Mouse (Mus musculus): ENCODE data around the gene Tspan32.

Tspan32 gene

DNA sequence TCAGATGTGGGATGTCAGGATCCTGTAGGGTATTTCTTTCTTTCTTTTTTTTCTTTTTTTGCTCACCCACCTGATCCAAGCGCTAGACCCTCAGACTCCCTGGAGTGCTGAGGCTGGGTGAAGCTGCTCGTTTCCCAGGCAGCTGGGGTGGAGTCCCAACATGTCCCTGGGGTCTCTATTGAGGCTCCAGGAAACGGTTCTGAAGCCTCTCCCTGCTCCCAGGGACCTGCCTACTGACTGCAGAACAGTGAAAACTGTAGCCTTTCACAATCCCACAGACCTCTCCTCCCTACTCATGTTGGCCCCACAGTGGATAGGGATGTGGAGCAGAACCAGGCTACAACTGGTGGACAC is 49.7 kb downstream of the Tspan32 start:
- DNase-seq (ENCODE audit: low spot score): no peak

DNA sequence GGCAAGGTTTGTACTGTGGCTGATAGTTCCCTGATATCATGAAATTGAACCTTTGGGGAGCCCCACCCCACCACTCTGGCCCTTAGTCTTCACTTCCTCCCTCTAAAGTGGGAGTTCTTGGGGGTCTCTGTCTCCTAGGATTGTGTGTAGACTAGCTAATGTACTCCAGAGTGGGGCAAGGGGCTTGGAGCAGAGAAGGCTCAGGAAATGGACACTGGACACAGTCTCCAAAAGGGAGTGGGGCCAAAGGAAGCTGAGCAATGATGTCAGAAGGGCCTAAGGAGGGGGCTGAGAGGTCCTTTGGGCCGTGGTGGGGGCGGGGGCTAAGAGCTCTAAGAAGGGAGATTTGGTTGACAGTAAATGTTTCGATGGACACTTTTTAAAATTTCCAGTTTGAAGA is 50.2 kb downstream of the Tspan32 start:
- DNase-seq (ENCODE audit: low spot score): no peak

DNA sequence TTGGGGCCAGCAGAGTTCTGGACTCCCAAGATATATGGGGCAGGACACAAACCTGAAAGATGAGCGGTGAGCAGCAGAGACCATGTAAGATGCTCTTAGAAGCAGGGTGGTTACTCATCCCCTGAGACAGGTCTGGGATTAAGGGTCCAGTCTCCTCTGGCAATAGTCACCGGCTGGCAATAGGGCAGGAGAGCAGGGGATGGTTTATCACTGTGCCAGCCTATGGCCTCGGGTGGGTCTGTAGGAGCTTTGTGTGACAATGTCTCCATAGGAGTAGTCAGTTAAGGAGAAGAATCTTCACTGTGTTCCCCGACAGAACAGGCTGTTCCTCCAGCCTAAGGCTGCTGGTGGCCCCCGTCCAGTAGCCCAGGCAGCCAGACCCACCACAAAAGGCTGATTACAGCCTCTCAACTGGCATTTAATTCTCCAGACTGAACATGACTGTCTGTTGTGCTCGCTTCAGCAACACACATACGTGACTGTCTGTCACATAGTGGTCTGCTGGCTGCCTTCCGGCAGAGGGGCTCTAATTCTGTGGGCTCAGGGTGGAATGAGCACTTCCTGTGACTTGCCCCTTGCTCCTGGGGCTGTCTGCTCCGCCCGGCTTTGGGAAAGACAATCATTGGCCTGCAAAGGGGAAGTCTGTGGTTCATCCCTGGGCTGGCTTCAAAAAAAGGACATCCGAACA is 50.8 kb downstream of the Tspan32 start:
- DNase-seq (ENCODE audit: low spot score): no peak

DNA sequence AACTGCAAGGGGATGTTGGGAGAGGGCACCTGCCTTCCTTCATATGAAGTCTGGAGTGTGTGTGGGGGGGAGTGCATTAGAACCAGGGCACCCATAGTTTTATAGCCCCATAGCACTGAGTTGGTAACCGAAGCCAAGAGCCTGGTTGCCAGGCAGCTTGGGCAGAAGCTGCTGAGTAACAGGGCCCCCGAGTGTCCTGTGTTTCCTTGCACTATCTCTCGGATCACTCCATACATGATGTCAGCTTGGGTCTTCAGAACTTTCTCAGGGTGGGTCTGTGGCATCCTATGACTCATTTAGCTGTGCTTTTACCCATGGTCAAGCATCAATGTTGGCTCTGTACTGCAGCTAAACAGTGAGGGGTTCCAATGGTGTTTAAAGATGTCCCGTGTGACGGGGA is 52.2 kb downstream of the Tspan32 start:
- no peak for DNase-seq (ENCODE audit: low spot score)

DNA sequence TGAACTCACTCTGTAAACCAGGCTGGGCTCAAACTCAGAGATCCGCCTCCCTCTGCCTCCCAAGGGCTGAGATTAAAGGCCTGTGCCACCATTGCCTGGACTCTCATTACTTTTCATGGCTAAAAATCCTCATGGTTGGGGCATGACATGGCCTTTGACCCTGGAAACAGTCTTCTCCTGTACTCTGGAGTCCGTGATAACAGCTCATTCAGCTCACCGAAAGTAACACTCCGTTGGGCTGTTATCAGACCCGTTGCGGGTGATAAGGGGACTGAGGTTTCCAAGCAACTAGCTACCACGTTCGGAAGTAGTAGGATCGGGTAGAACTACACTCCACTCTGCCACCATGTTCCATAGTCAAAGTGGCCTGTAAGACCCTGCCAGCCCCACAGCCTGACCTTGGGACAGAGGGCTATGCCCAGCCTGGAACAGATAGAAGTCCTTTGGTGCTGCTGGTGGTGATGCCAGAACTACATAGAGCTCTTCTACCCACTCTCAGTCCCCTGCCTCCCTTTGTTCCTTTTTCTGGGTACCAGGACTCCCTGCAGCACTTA is 52.9 kb downstream of the Tspan32 start:
- no peak for DNase-seq (ENCODE audit: low spot score)

DNA sequence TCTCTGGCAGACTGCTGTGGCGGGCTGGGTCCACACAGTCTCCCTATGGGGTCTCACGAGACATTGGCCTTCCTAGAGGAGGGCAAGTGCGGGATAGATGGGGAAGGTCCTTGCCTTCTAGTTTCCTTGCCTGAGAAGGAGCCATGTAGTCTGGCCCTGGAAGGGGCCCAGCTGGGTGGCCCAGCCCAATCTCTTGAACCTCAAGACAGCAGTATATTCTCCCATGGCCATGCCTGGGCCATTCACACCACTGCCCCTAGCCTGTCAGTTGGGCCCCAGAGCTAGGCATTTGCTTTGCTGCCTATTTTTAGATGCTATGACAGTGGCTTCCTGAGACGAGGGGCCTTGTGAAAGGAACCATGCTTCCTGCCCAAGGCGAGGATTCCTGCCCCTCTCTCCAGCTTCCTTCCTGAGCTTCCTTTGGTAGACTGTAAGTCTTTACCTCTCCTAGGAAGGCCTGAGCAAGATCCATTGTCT is 53.4 kb downstream of the Tspan32 start:
- no peak for DNase-seq (ENCODE audit: low spot score)

DNA sequence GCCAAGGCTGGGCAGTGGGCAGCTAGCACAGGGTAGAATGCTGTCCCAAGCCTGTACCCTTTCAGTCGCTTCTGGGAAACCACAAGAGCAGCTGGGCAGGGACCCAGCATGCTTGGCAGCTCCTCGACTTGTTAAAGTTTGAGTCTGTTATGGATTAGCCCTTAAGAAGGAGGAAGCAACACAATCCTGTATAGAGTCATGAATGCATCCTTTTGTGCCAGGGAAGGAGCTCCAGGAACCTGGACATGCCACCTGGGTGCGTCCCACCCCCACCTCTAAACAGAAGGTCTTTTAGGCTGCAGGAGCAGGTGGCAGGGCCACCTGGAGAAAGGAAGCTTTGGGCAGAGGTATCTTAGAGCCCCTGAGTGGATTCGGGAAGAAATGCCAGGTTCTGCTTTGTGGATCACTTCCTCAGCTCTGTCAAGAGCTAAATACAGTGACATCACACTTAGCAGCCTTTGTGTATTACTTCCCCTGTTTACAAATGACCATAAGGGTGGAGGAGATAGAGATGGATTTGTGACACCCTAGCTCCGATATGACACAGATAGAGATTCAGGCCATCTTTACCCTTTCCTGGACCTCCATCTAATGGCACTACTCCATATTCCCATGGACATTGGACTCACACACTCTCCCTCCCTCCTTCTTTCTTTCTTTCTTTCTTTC is 54.5 kb downstream of the Tspan32 start:
- peak; percentile 41 for DNase-seq (ENCODE audit: low spot score)

DNA sequence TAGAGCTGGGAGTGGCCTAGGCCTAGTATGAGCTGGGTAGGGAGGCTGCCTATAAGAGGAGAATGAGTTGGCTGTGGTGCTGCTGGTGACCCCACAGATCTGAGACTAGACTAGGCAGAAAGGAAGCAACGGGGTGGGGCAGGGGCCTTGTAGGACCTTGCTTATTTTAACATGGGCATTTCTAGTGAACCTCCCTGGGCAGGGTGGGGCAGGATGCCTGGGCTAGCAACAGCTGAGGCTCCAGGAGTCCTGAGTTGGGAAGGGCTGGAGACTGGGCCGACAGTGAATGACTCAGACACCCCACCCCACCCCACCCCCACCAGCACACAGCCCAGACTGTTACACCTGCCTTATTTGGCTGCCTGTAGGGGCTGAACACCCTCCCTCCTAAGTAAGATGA is 57.9 kb downstream of the Tspan32 start:
- DNase-seq (ENCODE audit: low spot score): no peak

DNA sequence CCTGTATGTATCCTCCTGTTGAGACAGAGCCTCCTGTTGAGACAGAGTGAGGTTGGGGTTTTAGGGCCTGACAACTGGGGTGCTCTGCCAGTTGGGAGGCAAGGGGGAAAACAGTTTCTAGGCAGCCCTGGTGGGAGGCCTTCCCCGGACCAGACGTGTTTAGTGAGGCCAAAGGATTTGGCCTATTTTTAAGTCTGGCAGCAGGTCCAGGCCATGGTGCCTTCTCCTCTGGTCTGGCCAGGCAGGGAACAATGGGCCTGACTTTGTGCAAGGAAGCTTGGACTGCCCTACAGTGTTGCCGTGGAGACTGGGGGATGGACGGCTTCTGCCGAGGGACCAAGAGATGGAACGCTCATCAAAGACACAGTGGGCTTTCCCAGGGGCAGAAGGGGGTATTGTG is 59.4 kb downstream of the Tspan32 start:
- DNase-seq (ENCODE audit: low spot score): no peak

DNA sequence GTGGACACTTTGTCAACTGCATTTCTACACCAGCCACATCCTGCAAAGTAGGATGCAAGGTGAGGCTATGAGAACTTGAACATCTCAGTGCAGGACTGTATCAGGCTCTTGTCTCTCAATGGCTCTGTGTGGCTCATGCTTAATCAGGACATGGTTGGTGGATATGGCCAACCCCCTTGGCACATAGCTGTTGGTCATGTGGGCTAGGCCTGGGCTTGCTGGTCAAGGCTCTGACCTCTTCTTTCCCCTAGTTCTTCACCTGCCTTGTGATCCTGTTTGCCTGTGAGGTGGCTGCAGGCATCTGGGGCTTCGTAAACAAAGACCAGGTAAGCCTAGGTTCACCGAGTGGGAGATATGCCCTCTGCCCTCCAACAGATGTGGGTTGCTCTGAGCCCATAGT is 60.8 kb downstream of the Tspan32 start:
- DNase-seq (ENCODE audit: low spot score): no peak

DNA sequence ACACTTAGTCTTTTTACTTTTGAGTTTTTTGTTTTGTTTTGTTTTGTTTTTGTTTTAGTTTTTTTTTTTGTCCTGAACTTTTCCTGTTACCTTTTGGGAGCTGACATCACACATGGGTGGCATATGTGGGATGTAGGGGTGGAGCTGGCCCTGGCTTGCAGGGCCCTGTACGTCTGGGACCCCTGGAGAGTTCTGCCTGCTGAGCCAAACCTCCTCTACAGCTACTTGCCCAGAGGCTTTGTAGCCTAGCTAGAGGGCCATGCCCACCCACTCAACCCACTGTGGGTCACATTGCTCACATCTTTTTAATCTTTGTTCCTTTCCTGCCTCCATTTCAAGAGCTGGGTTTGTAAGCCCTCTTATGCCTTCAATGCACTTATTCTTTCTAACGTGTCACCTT is 62.6 kb downstream of the Tspan32 start:
- DNase-seq (ENCODE audit: low spot score): no peak

DNA sequence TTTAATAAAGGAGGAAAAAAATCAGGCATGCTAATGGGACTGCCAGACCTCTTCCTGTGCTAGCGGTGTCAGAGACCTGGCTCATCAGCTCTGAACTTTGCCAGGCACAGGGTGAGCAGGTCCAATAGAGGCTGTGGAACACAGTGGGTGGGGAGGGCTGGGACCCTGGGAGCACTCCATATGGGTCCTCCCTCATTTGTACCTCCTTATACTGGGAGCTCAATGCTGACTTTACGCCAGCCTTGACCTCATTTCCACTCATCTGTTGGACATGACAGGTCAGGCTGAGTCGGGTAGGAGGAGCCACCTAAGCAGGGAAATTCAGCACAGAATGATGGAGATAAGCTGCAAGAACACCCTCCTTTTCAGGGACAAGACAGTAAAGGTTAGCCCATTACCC is 63.1 kb downstream of the Tspan32 start:
- DNase-seq (ENCODE audit: low spot score): no peak

DNA sequence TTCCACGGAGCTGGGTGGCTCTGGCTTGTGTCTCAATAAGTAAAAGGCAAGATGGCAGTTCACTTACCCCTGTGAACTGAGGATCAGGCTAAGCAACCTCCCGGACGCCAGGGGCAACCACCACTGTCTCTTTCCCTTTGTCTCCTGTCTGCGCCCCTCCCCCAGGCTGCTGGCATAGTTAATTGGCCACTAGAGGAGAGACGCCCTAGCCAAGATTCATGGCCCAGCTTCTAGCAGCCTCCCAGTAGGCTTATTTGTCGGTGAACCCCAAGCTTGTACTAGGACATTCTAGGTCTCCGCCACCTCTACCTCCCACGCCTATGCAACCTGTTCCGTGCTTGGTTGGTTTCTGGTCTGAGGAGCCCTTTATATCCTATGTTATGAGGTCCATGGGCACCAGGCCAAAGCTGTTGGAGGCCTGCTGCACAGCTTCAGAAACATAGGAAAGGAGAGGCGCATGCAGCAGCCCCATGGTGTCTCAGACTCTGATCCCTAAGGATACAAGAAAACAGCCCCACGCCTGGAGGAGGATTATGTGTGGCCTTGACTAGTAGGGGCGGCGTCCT is 63.6 kb downstream of the Tspan32 start:
- DNase-seq (ENCODE audit: low spot score): peak; percentile 49

DNA sequence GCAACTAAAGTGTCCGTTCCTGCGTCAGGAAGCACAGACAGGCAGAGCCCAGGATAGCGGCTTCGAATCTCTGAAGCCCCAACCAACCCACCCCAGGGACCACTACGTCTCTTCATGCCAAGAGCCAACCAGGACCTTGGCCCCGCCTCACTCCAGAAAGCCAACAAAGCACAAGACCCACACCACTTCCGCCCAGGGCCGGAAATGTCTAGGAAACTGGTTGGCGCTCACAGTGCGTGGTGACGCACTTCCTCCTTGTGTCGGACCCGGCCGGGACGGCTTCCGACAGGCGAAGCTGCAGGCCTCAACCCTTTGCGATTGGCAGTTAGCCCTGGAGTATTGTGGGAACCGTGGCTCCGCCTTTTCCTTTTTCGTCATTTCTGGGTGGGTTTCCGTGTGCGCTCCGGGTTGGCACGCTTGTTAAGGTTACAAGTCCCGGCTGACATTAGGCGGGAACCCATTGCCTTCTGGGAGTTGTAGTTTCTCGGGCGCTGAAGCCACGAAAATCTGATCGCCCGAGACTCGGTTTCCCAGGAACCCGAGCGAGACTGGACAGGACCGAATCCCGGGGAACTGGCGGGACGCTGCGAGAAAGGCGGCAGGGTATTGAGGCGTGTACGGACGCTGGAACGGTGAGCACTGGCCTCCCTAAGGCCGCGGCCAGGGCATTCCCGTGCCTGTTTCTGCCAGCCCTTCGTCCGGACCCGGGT is 64.2 kb downstream of the Tspan32 start, which contains the start of gene Tssc4:
Gene Tssc4, plus strand, starts transcription at position 368 of the 710 bp plus-strand sequence.
- DNase-seq (ENCODE audit: low spot score): peak; percentile 98
